Mouse (Mus musculus) CH12.LX (cell line): ENCODE measurements around the gene Alg9.

ENCODE experiments used
- CTCF ChIP-seq, 2 experiments: IDR thresholded peaks in 1 of 2; conservative IDR thresholded peaks in 1 of 2; 2 replicates each; pipeline ENCODE4 v1.5.1; 2011 to 2012; ENCODE audit warnings: low read depth in 2 of 2, low read length in 2 of 2, improper control_type of control experiment in 1 of 2, inconsistent platforms in 1 of 2, mild to moderate bottlenecking in 1 of 2, moderate library complexity in 1 of 2
- ELF1 ChIP-seq: IDR thresholded peaks from 2 replicates; pipeline ENCODE4 v1.6.1; 2014; ENCODE audit warnings: low read depth, mild to moderate bottlenecking, inconsistent platforms, low read length, improper control_type of control experiment
- MAX ChIP-seq: IDR thresholded peaks from 2 replicates; pipeline ENCODE4 v1.6.1; 2011; ENCODE audit warnings: low read length, improper control_type of control experiment
- MEF2A ChIP-seq: IDR thresholded peaks from 2 replicates; pipeline ENCODE4 v1.6.1; 2014; ENCODE audit warnings: low read depth, mild to moderate bottlenecking, inconsistent platforms, low read length, improper control_type of control experiment, borderline replicate concordance
- MXI1 ChIP-seq: IDR thresholded peaks from 2 replicates; pipeline ENCODE4 v1.6.1; 2011; ENCODE audit warnings: mild to moderate bottlenecking, low read depth, low read length, improper control_type of control experiment
- NELFE ChIP-seq: IDR thresholded peaks from 2 replicates; pipeline ENCODE4 v1.6.1; 2011; ENCODE audit warnings: low read depth, low read length, improper control_type of control experiment
- NRF1 ChIP-seq: IDR thresholded peaks from 2 replicates; pipeline ENCODE4 v1.6.1; 2014; ENCODE audit warnings: low read depth, mild to moderate bottlenecking, inconsistent platforms, low read length, improper control_type of control experiment, moderate library complexity
- POLR2A ChIP-seq: IDR thresholded peaks from 2 replicates; pipeline ENCODE4 v1.6.1; 2011; ENCODE audit warnings: low read depth, mild to moderate bottlenecking, improper control_type of control experiment, low read length
- POLR2AphosphoS2 ChIP-seq: IDR thresholded peaks from 2 replicates; pipeline ENCODE4 v1.6.1; 2011; ENCODE audit warnings: low read depth, low read length, improper control_type of control experiment
- TBP ChIP-seq: conservative IDR thresholded peaks from 2 replicates; pipeline ENCODE4 v1.6.1; 2011; ENCODE audit warnings: low read depth, low read length, improper control_type of control experiment
- USF1 ChIP-seq: IDR thresholded peaks from 2 replicates; pipeline ENCODE4 v1.6.1; 2014; ENCODE audit warnings: low read depth, mild to moderate bottlenecking, inconsistent platforms, low read length, improper control_type of control experiment
- ZC3H11A ChIP-seq: IDR thresholded peaks from 2 replicates; pipeline ENCODE4 v1.6.1; 2012; ENCODE audit warnings: low read depth, mild to moderate bottlenecking, inconsistent platforms, low read length, improper control_type of control experiment

DNA sequence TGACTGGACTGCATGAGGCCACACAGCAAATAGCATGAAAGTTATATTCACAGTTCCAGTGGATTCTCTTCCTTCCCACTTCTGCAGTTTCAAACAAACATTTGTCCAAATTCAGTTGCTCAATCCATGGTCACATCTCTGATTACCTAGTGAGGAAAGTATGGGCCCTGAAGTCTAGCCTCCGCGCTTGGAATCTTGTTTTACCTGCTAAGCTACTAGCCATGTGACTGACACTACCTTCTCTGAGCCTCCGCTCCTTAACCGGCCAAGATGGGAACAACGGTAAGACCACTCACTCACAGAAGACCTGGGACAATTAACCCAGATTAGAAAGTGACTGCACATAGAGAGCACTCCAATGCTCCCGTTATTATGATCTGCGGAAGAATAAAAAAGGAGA is 29.0 kb upstream of the Alg9 start:
- TF ChIP-seq CTCF (conservative IDR thresholded peaks at IDR 0.05 in 1 of 2, IDR thresholded peaks at IDR 0.05 in 1 of 2; ENCODE audit: low read depth in 2 of 2, low read length in 2 of 2) (no peak), TBP (no peak), ZC3H11A (no peak), ELF1 (no peak), MXI1 (no peak), POLR2AphosphoS2 (no peak), POLR2A (no peak), USF1 (no peak), MAX (no peak), NRF1 (no peak), MEF2A (no peak), NELFE (no peak)
